Mouse (Mus musculus) kidney, adult 2 months (tissue): ENCODE measurements at regions not wholly inside any gene's neighbourhood (a gene's known extent, or its start where the extent isn't known, plus 50 kb on each side); places are given as distances from the start of the nearest gene placed in this dataset.

Experiments used
- CTCF ChIP-seq: fragments of 200-500 bp; conservative IDR thresholded peaks from 2 replicates; pipeline ENCODE4 v1.5.1; 2011; ENCODE audit warnings: low read depth, mild to moderate bottlenecking, control low read depth, low read length, moderate library complexity, mixed read lengths; ENCODE audit not compliant: insufficient read depth, insufficient read length
- POLR2A ChIP-seq: fragments of 200-500 bp; IDR thresholded peaks from one replicate; pipeline ENCODE4 v1.6.1; 2011; ENCODE audit warnings: low read depth, low read length, control low read depth

- TF ChIP-seq CTCF = peak; percentile 46
- no peak for TF ChIP-seq POLR2A
These were observed 423.1 kb upstream of the Smarca2 start for GRCm38 (mm10) chr19:26181774-26182173.
